In the genomic region with DNA sequence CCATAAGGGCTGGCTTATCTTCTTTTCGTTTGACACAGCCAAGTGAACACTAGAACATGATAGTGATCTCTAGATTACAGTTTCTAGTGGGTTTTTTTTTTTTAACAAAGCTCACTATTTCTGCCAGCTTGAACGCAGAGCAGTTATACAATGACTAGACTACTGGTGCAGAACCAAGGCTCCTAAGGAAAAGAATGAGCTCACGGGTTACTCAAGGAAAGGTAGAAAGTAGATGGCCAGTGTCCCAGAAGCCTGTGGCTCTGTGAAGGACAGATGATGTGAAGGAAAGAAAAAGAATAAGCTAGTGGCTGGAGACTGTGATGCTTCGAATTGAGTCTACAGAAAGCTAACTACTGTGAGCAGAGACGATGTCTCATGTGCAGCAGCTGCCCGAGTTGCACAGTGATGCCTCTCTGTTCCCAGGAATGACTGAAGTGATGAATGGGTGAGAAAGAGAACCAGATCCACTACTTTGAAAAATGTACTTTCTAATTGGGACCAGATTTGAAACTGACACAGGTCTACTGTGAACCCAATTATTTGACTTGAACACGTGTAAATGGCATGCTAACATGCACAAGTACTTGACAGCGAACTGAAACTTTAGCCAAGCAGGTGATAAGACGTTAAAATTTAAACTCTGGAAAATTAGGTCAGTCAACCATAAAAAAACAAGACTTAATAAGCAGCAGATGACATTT, we compare ENCODE assay signal across 18 mouse cellular contexts.
DNase-seq lines count a peak whose midpoint lies in the region; ATAC-seq and TF ChIP-seq lines count a peak whose summit lies in the region.
"Had no signal": no experiment of that assay in that cellular context is flagged by ENCODE, and none has a peak within 500 bp of the region (broad histone marks: within the 10 kb centered on the region; RNA-seq: fewer than 3 reads in every experiment).

No protein-coding gene starts in this region.

- H3K9me3 ChIP-seq in embryonic facial prominence, embryonic 13.5 days = no peaks in the 10 kb centered on the region; the same call in 1 of the 2 replicates
- H3K9me3 ChIP-seq in forebrain, embryonic 13.5 days (replicated peaks) = no peaks in the 10 kb centered on the region
- H3K9me3 ChIP-seq: hindbrain, embryonic 15.5 days; liver, embryonic 15.5 days had no signal

- ATAC-seq in Patski = peak; percentile 78
- ATAC-seq in embryonic facial prominence, embryonic 13.5 days (ENCODE audit: insufficient number of reproducible peaks, insufficient read depth, low FRiP score, low TSS enrichment, low read depth) = no peak
- ATAC-seq in forebrain, embryonic 13.5 days = no peak
- ATAC-seq: intestine, embryonic 16.5 days had no signal

- no peaks in the 10 kb centered on the region for H3K27me3 ChIP-seq in Patski
- no peaks in the 10 kb centered on the region for H3K27me3 ChIP-seq in embryonic facial prominence, embryonic 13.5 days
- H3K27me3 ChIP-seq in forebrain, embryonic 13.5 days = no peaks in the 10 kb centered on the region
- H3K27me3 ChIP-seq: hindbrain, embryonic 15.5 days; liver, embryonic 15.5 days had no signal

- no peak overlapping the region for H3K27ac ChIP-seq in embryonic facial prominence, embryonic 13.5 days
- no peak overlapping the region for H3K27ac ChIP-seq in forebrain, embryonic 13.5 days
- H3K27ac ChIP-seq: hindbrain, embryonic 15.5 days; liver, embryonic 15.5 days had no signal

- H3K4me2 ChIP-seq in embryonic facial prominence, embryonic 13.5 days = peak overlapping the region; percentile 11
- no peak overlapping the region for H3K4me2 ChIP-seq in forebrain, embryonic 13.5 days
- H3K4me2 ChIP-seq: hindbrain, embryonic 15.5 days; liver, embryonic 15.5 days had no signal

- in situ Hi-C loops in Patski (cut with MboI; ENCODE audit: low pct_unique_long_range_greater_than_20kb) = no loop called here

- no peak for TF ChIP-seq CTCF in Patski (IDR thresholded peaks at IDR 0.05)

- CTCF ChIA-PET in Patski (lab: Charles Lee) = interaction anchor here (1.3 kb wide), 2 partner anchors 11 to 17 kb away, joined by 3 to 4 read pairs; no protein-coding TSS in a partner anchor

- H3K36me3 ChIP-seq in embryonic facial prominence, embryonic 13.5 days = no peaks in the 10 kb centered on the region
- no peaks in the 10 kb centered on the region for H3K36me3 ChIP-seq in forebrain, embryonic 13.5 days (ENCODE audit: poor library complexity, severe bottlenecking)
- H3K36me3 ChIP-seq: hindbrain, embryonic 15.5 days; liver, embryonic 15.5 days had no signal

- DNase-seq in kidney, adult 8-10 months = peak; percentile 15 to 17
- DNase-seq in kidney, postnatal 25 days = no peak
- DNase-seq in Patski (ENCODE audit: low read depth, low spot score) = no peak
- peak; percentile 7 to 34 for DNase-seq in kidney, postnatal 36 days
- DNase-seq in lung, postnatal 10 days = no peak
- DNase-seq: adrenal gland, postnatal 14 days; cerebellum, adult 18-20 months; cerebellum, postnatal 25 days; gastrocnemius, postnatal 14 days; heart, adult 18-20 months; heart, postnatal 4 days; retina, postnatal 1 day; thymus, postnatal 25 days had no signal

- POLR2A ChIA-PET in Patski (lab: Charles Lee) = no interaction called here

- WGBS in embryonic facial prominence, embryonic 13.5 days = 37% methylated on average over 9 of the region's 9 CpGs
- WGBS in forebrain, embryonic 13.5 days = 83% methylated on average over 9 of the region's 9 CpGs

- H3K4me1 ChIP-seq in embryonic facial prominence, embryonic 13.5 days = peaks cover 8% of the 10 kb centered on the region; the same call in 1 of the 2 replicates
- no peaks in the 10 kb centered on the region for H3K4me1 ChIP-seq in forebrain, embryonic 13.5 days
- H3K4me1 ChIP-seq: hindbrain, embryonic 15.5 days; liver, embryonic 15.5 days had no signal

- H3K9ac ChIP-seq in embryonic facial prominence, embryonic 13.5 days = no peak overlapping the region
- H3K9ac ChIP-seq in forebrain, embryonic 13.5 days = no peak overlapping the region
- H3K9ac ChIP-seq: hindbrain, embryonic 15.5 days; liver, embryonic 15.5 days had no signal

- H3K4me3 ChIP-seq in embryonic facial prominence, embryonic 13.5 days = no peak overlapping the region
- no peak overlapping the region for H3K4me3 ChIP-seq in forebrain, embryonic 13.5 days
- H3K4me3 ChIP-seq: hindbrain, embryonic 15.5 days; liver, embryonic 15.5 days had no signal

Comparison
In these comparisons a context has a peak if more than half of its experiments do, and no peak if none do; other contexts are left out.
1. DNase-seq: peak in kidney, adult 8-10 months (2 of 2) and kidney, postnatal 36 days (2 of 2); none in kidney, postnatal 25 days (0 of 2), Patski (single experiment) and lung, postnatal 10 days (single experiment).